Mouse (Mus musculus) left cerebral cortex, adult 11 months (tissue): ENCODE measurements around the gene Wdfy3.
"Not testable (repeated sequence)": the region's sequence is repeated elsewhere in the genome, so short reads cannot be mapped to it uniquely, and the experiment has no call there.

Experiments
- DNase-seq: peaks from one replicate; pipeline ENCODE4 v3.0.0; 2022; ENCODE audit warnings: low spot score

The Wdfy3 gene

GRCm38 (mm10) chr5:102069767-102070413, at the start of gene Wdfy3:
TSS of gene Wdfy3 (minus strand) at chr5:102069921.
- DNase-seq = peak; percentile 77

GRCm38 (mm10) chr5:102113009-102113408, 43.3 kb upstream of the Wdfy3 start:
- no peak for DNase-seq

DNA sequence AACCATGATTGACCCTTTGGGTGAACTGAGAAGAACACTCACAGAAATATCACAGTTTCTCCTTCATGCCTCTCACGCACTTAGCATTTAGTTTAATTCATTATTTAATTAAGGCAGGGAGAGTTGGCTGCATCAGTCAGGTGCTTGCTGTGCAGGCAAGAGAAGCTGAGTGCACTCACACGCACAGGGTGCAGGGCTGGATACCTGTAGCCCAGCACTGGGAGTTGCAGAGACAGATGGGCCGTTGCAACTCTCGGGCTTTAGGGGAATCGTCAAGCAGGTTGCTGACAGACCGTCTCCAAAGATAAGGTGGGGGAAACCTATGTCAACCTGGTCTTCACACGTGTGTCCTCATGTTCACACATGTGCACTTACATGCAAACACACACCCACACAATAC, 42.3 kb upstream of the Wdfy3 start:
- no peak for DNase-seq

GRCm38 (mm10) chr5:102110031-102110430, 40.3 kb upstream of the Wdfy3 start:
- peak; percentile 79 for DNase-seq

GRCm38 (mm10) chr5:102105919-102106318, 36.2 kb upstream of the Wdfy3 start:
- DNase-seq = no peak

GRCm38 (mm10) chr5:102101815-102102214, 32.1 kb upstream of the Wdfy3 start:
- DNase-seq = not testable (repeated sequence)

GRCm38 (mm10) chr5:102100246-102101241, 30.8 kb upstream of the Wdfy3 start:
- no peak for DNase-seq

- DNase-seq = no peak
These were observed 25.9 kb upstream of the Wdfy3 start for GRCm38 (mm10) chr5:102095576-102095975.

GRCm38 (mm10) chr5:102090686-102091085, 21.0 kb upstream of the Wdfy3 start:
- no peak for DNase-seq

DNA sequence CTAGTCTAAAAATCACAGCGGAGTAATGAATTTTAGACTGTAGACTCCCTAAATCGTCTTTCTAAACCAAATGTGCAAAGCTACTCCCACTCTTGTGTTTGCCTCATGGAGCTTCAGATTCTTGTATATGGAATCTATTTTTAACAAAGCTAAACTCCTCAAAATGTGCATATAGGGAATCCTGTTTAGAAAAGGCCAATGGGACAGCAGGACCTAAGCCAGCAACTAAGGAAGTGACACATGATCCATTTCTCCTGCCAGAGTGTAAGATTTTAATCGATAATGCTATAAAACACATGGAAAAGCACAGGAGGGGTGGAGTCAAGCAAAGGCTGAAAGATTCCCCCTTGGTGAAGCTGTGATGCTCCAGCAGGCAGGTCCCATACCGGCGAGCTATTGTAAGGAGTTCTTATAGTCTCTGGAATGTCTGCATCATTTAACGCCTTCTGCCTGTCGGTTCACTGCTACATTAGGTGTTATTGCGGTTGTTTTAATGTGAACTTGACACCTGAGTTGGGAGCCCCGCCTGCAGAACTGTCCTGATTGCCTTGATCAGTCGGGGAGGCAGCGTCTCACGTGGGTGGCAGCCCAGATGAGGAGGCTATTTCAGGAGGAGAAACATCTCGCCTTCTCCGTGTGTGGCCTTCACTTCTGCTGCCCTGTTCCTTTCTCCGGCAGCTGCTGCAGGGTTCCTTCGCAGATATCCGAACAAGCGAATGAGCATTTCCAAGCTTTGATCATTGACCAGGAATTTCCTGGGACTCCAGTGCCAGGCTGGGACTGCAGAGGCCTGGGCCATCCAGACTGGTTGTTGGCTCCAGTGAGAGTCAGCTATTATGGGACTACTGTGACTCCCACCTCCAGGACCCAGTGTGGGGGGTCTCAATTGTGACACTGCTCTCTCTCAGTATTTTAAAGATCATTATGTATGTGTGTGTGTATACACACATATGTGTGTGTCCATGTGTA, 15.3 kb upstream of the Wdfy3 start:
- no peak for DNase-seq

- DNase-seq = peak; percentile 76
These were observed 4.4 kb upstream of the Wdfy3 start for GRCm38 (mm10) chr5:102074086-102074485.

- no peak for DNase-seq
These were observed 2.3 kb upstream of the Wdfy3 start for GRCm38 (mm10) chr5:102072057-102072456.

DNA sequence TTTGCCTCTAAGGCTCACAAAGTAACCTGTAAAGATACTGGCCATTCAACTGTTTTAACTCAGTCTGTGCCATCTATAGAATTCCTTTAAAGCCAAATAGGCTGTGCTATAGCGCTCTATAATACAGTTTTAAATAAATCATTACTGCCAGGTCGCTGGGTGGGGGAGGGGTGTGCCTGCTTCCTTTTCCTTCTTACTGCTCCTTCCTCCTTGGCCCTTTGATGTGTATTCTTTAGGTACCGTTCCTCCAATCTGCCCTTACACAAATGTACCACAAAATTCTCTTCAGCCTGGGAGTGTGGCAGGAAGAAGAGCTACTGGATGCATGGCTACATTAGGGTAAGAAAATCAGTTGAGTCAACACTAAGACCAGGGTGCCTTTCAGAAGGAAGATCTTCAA, 1.5 kb upstream of the Wdfy3 start:
- no peak for DNase-seq

DNA sequence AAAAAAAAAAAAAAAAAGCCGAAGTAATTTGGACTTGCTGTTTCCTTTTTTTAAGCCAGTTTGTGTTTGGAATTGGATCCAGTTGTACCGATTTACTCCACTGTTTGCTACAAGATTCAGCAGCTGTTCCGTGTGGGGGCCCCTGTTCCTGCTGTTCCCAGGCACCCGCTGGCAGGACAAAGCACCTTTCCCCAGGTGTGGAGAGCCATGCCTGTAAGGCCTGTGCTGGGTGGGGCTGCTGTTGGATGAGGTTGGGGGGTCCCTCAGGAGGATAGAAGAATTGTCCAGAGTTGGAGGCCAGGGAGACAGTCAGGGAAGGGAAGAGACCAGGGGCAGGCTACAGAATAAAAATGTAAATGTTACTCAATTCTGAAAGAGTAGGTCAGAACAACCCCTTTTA, 1.1 kb upstream of the Wdfy3 start:
- no peak for DNase-seq

DNA sequence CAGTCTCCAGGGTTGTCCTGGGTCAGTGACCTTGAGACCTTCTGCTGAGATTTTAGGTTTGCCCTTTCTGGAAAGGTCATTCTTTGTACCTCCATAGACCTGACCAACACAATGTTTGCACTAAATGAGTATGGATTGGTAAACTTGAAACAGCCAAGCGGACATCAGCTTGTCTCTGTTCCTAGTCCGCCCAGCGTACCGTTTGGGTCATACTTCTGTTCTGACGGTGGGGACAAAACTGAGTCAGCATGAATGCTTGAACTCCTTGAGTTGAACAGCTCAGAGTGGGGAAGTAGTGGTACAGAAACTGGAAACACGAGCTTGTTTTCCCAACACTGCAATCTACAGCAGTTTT, 670 bp upstream of the Wdfy3 start:
- DNase-seq = no peak

DNA sequence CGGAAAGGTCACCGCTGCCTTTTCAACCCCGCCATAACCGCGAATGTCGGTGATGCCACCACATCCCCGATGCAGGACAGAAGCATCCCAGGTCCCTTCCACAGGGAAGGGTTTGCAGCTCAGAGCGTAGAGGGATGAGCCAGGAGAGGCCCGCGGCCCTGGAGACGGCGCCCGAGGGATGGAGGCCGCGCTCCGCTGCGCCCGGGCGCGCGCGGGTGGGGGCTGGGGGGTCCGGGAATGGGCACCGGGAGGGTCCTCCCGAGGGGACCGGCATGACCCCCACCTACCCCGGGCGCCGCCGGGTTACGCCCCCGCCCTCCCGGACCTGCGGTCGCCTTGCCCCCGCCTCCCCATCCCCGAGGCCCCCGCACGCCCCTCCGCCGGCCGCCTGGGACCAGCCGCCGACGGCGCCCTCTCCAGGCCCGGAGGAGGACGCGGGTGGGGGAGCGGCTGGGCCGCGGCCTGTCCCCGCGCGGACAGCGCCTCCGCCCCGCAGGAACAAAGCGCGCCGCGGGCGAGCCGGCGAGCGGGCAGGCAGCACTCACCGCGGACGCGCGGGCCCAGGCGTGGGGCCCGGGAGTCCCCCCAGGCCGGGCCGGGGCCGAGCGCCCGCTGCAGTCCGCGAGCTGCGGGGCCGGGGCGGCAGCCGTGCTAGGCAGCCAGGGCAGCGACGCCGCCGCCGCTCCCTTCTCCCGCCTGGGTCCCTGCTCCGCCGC, 512 bp downstream of the Wdfy3 start:
- no peak for DNase-seq

- DNase-seq = no peak
These were observed 3.3 kb downstream of the Wdfy3 start for GRCm38 (mm10) chr5:102066458-102066857.

- DNase-seq = no peak
These were observed 6.5 kb downstream of the Wdfy3 start for GRCm38 (mm10) chr5:102063013-102063752.

GRCm38 (mm10) chr5:102061816-102062215, 7.9 kb downstream of the Wdfy3 start:
- DNase-seq = no peak

- DNase-seq = no peak
These were observed 13.8 kb downstream of the Wdfy3 start for GRCm38 (mm10) chr5:102055946-102056345.
